Mouse (Mus musculus) hindbrain, embryonic 15.5 days (tissue): ENCODE results near the gene Lbh. TPM values are rescaled to one million over a fixed set of nuclear protein-coding genes. Genes with fewer than 3 reads are reported as not detected.

Experiments
- ATAC-seq: fragments of 200-750 bp; cut with Nextera tagmentation; 2 replicates; pipeline ENCODE4 v1.8.0; 2017; ENCODE audit warnings: low read depth, moderate number of reproducible peaks, moderate TSS enrichment; ENCODE audit not compliant: low FRiP score
- H3K27ac ChIP-seq: fragments of 300-500 bp; sonication (generic); replicated peaks from 2 replicates; pipeline ENCODE4 v1.5.1; 2015; ENCODE audit warnings: mild to moderate bottlenecking, inconsistent platforms
- H3K27me3 ChIP-seq: fragments of 300-500 bp; sonication (generic); 2 replicates; pipeline ENCODE4 v1.6.1; 2015; ENCODE audit warnings: control low read depth, inconsistent platforms
- H3K36me3 ChIP-seq: fragments of 300-500 bp; sonication (generic); 2 replicates; pipeline ENCODE4 v1.6.1; 2015; ENCODE audit warnings: control low read depth, inconsistent platforms
- H3K4me1 ChIP-seq: fragments of 300-500 bp; sonication (generic); replicated peaks from 2 replicates; pipeline ENCODE4 v1.6.1; 2015; ENCODE audit warnings: control low read depth, inconsistent platforms
- H3K4me2 ChIP-seq: fragments of 300-500 bp; sonication (generic); 2 replicates; pipeline ENCODE4 v1.6.1; 2015; ENCODE audit warnings: moderate library complexity, mild to moderate bottlenecking, inconsistent platforms
- H3K4me3 ChIP-seq: fragments of 300-500 bp; sonication (generic); 2 replicates; pipeline ENCODE4 v1.5.1; 2015; ENCODE audit warnings: mild to moderate bottlenecking, inconsistent platforms
- H3K9ac ChIP-seq: fragments of 300-500 bp; sonication (generic); 2 replicates; pipeline ENCODE4 v1.6.1; 2015; ENCODE audit warnings: inconsistent platforms
- H3K9me3 ChIP-seq: fragments of 300-500 bp; sonication (generic); 2 replicates; pipeline ENCODE4 v1.6.1; 2016; ENCODE audit warnings: control low read depth, inconsistent platforms
- WGBS: fragments of 180-500 bp; shearing (Covaris S2); methylation state at CpG from one replicate; pipeline ENCODE4 v1.1.7; 2015; 5-methylcytosine and 5-hydroxymethylcytosine counted together
- polyA plus RNA-seq: library from polyadenylated mRNA; unstranded; fragments of >200 nt; fragmentation: Nextera tagmentation; extraction: Ambion mirVana; gene quantifications from 2 replicates; pipeline ENCODE4 v1.2.1, GENCODE M21; 2015

The Lbh gene
- polyA plus RNA-seq, result 4.2 and 4.3 TPM in 2 replicates

DNA sequence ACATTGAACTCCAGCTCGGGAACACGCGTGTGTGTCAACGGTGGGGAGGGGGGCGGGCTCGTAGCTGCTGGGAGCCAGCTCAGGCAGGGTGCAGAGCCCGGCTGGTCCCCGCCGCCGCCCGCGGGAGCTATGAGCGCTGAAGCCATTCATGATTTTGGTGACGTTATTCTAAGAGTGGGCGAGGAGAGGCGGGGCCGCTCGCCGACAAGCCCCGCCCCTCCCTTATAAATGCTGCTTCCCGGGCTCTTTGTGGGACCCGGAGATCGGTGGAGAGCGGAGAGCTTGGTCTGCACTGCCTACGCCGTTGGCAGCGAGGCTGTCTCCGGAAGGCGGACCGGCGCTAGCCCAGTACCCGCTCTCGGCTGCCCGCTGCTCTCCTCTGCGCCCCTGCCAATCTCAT, at the start of gene Lbh:
Gene Lbh, plus strand, starts transcription at position 253 of the 400 bp plus-strand sequence.
- H3K4me2 ChIP-seq, result peak within 1 kb of the TSS; percentile 82
- peak within 1 kb of the TSS; percentile 95 for H3K9ac ChIP-seq
- peak; percentile 93 for ATAC-seq
- peak within 1 kb of the TSS; percentile 96 for H3K27ac ChIP-seq
- WGBS, result under 1% methylated on average over 35 of the region's 35 CpGs
- H3K4me1 ChIP-seq, result peaks cover 44% of the 10 kb centered on the region
- peak within 1 kb of the TSS; percentile 72 for H3K4me3 ChIP-seq
- peaks cover 10% of the 10 kb centered on the region; the same call in 1 of the 2 replicates for H3K36me3 ChIP-seq
- no peaks in the 10 kb centered on the region for H3K27me3 ChIP-seq
- H3K9me3 ChIP-seq, result no peaks in the 10 kb centered on the region

GRCm38 (mm10) chr17:72878979-72879378, 39.1 kb upstream of the Lbh start:
- WGBS, result 92% methylated on average over 9 of the region's 9 CpGs
- H3K9ac ChIP-seq, result no peak overlapping the region
- H3K4me1 ChIP-seq, result no peaks in the 10 kb centered on the region
- H3K27me3 ChIP-seq, result no peaks in the 10 kb centered on the region
- no peak overlapping the region for H3K27ac ChIP-seq
- no peaks in the 10 kb centered on the region for H3K36me3 ChIP-seq
- no peak for ATAC-seq
- H3K4me2 ChIP-seq, result no peak overlapping the region
- no peak overlapping the region for H3K4me3 ChIP-seq
- no peaks in the 10 kb centered on the region for H3K9me3 ChIP-seq

- Histone ChIP-seq H3K4me1 (no peaks in the 10 kb centered on the region), H3K27ac (no peak overlapping the region), H3K36me3 (no peaks in the 10 kb centered on the region), H3K4me2 (no peak overlapping the region), H3K9ac (no peak overlapping the region), H3K9me3 (no peaks in the 10 kb centered on the region), H3K4me3 (no peak overlapping the region), H3K27me3 (no peaks in the 10 kb centered on the region)
- ATAC-seq, result no peak
- WGBS, result 82% methylated on average over 3 of the region's 3 CpGs
Measured at GRCm38 (mm10) chr17:72880156-72880555, 37.9 kb upstream of the Lbh start.

- H3K4me2 ChIP-seq, result no peak overlapping the region
- 79% methylated on average over 3 of the region's 3 CpGs for WGBS
- no peaks in the 10 kb centered on the region for H3K36me3 ChIP-seq
- no peaks in the 10 kb centered on the region for H3K4me1 ChIP-seq
- ATAC-seq, result no peak
- no peaks in the 10 kb centered on the region for H3K9me3 ChIP-seq
- no peak overlapping the region for H3K9ac ChIP-seq
- H3K27me3 ChIP-seq, result no peaks in the 10 kb centered on the region
- no peak overlapping the region for H3K4me3 ChIP-seq
- H3K27ac ChIP-seq, result no peak overlapping the region
Measured at GRCm38 (mm10) chr17:72881051-72881450, 37.1 kb upstream of the Lbh start.

DNA sequence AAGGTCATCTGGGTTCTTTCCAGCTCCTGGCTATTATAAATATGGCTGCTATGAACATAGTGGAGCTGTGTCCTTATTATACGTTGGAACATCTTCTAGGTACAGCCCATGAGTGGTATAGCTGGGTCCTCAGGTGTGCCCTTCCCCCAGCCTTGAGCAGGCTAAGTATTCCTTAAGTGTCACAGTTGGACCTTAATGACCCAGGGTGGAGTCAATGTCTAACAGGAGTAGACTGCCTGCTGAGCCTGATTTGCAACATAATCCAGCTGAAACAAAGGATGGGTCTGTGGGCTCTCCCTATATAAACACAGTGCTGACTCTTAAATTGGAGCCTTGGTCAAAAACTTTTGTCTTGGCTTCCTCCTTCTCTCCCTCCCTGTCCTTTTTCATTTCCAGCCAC, 36.3 kb upstream of the Lbh start:
- Histone ChIP-seq H3K4me3 (no peak overlapping the region), H3K27me3 (no peaks in the 10 kb centered on the region), H3K27ac (no peak overlapping the region), H3K36me3 (no peaks in the 10 kb centered on the region), H3K9ac (no peak overlapping the region), H3K4me2 (no peak overlapping the region), H3K4me1 (no peaks in the 10 kb centered on the region), H3K9me3 (no peaks in the 10 kb centered on the region)
- ATAC-seq, result no peak
- 46% methylated on average over 1 of the region's 1 CpGs for WGBS

DNA sequence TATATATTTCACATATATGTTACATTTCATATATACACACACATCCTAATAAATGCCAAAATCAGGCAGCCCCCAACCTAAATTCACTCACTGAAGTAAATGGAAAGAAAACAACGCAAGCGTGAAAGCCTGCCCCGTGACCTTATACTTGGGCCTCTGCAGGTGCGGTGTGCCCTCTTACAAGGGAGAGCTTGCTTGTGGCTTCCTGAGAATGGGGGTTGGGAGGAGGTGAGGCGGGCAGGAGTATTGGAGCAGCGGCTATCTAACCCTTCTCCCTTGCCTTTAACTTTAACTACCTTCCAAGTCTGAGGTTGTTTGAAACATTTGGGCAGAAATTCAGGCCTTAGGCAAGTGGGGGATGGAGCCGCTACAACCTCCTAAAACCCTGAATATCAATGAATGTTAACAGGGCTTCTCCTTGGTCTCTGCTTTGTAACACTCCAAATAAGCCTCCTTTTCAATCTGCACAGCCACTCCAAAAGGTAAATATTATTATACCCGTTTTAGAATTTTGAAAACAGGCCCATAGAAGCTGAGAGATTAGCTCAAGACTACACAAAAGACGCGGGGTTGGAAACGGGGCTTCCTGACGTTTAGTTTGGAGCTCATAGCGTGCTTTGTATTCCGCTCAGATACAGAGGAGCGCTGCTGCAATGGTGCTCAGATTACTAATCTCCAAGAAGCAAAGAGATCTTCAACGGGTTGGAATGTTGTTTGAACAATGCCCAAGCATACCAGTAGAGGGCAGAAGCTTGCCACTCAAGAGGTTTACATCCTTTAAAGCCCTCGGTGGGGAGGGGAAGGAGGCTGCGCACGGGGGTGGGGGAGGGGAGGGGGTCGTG, 28.3 kb upstream of the Lbh start:
- H3K36me3 ChIP-seq, result no peaks in the 10 kb centered on the region
- peak; percentile 86 for ATAC-seq
- H3K4me3 ChIP-seq, result no peak overlapping the region
- H3K4me1 ChIP-seq, result peaks cover 11% of the 10 kb centered on the region; the same call in 1 of the 2 replicates
- H3K27ac ChIP-seq, result peak overlapping the region; percentile 15; the same call in 1 of the 2 replicates
- 18% methylated on average over 20 of the region's 20 CpGs for WGBS
- H3K9ac ChIP-seq, result no peak overlapping the region
- no peaks in the 10 kb centered on the region for H3K9me3 ChIP-seq
- peak overlapping the region; percentile 35 for H3K4me2 ChIP-seq
- H3K27me3 ChIP-seq, result no peaks in the 10 kb centered on the region

- no peaks in the 10 kb centered on the region for H3K9me3 ChIP-seq
- no peaks in the 10 kb centered on the region for H3K27me3 ChIP-seq
- peak overlapping the region; percentile 27; the same call in 1 of the 2 replicates for H3K4me2 ChIP-seq
- H3K4me1 ChIP-seq, result peaks cover 11% of the 10 kb centered on the region; the same call in 1 of the 2 replicates
- no peaks in the 10 kb centered on the region for H3K36me3 ChIP-seq
- no peak overlapping the region for H3K4me3 ChIP-seq
- WGBS, result 53% methylated on average over 8 of the region's 8 CpGs
- H3K9ac ChIP-seq, result no peak overlapping the region
- ATAC-seq, result peak; percentile 60
- H3K27ac ChIP-seq, result no peak overlapping the region; the same call in 1 of the 2 replicates
Measured at GRCm38 (mm10) chr17:72890398-72890898, 27.7 kb upstream of the Lbh start.

- ATAC-seq, result no peak
- 91% methylated on average over 6 of the region's 6 CpGs for WGBS
- H3K9ac ChIP-seq, result no peak overlapping the region
- H3K4me3 ChIP-seq, result no peak overlapping the region
- H3K4me1 ChIP-seq, result peaks cover 11% of the 10 kb centered on the region; the same call in 1 of the 2 replicates
- H3K36me3 ChIP-seq, result no peaks in the 10 kb centered on the region
- no peak overlapping the region for H3K27ac ChIP-seq
- H3K4me2 ChIP-seq, result no peak overlapping the region
- no peaks in the 10 kb centered on the region for H3K27me3 ChIP-seq
- H3K9me3 ChIP-seq, result no peaks in the 10 kb centered on the region
Measured at GRCm38 (mm10) chr17:72891556-72891955, 26.5 kb upstream of the Lbh start.

- Histone ChIP-seq H3K4me1 (peaks cover 3% of the 10 kb centered on the region; the same call in 1 of the 2 replicates), H3K36me3 (no peaks in the 10 kb centered on the region), H3K9ac (no peak overlapping the region), H3K9me3 (no peaks in the 10 kb centered on the region), H3K27me3 (no peaks in the 10 kb centered on the region), H3K27ac (no peak overlapping the region), H3K4me3 (no peak overlapping the region), H3K4me2 (no peak overlapping the region)
- no peak for ATAC-seq
- WGBS, result 91% methylated on average over 3 of the region's 3 CpGs
Measured at GRCm38 (mm10) chr17:72895506-72895905, 22.6 kb upstream of the Lbh start.

GRCm38 (mm10) chr17:72897076-72897475, 21.0 kb upstream of the Lbh start:
- Histone ChIP-seq H3K4me3 (no peak overlapping the region), H3K36me3 (no peaks in the 10 kb centered on the region), H3K27me3 (no peaks in the 10 kb centered on the region), H3K4me2 (no peak overlapping the region), H3K27ac (no peak overlapping the region), H3K9me3 (no peaks in the 10 kb centered on the region), H3K9ac (no peak overlapping the region), H3K4me1 (no peaks in the 10 kb centered on the region)
- WGBS, result 90% methylated on average over 7 of the region's 7 CpGs
- ATAC-seq, result no peak

GRCm38 (mm10) chr17:72897961-72898360, 20.1 kb upstream of the Lbh start:
- Histone ChIP-seq H3K4me3 (no peak overlapping the region), H3K9ac (no peak overlapping the region), H3K27ac (no peak overlapping the region), H3K9me3 (no peaks in the 10 kb centered on the region), H3K27me3 (no peaks in the 10 kb centered on the region), H3K4me1 (no peaks in the 10 kb centered on the region), H3K36me3 (no peaks in the 10 kb centered on the region), H3K4me2 (no peak overlapping the region)
- ATAC-seq, result no peak
- 93% methylated on average over 5 of the region's 5 CpGs for WGBS

GRCm38 (mm10) chr17:72898775-72899174, 19.3 kb upstream of the Lbh start:
- Histone ChIP-seq H3K4me3 (no peak overlapping the region), H3K36me3 (no peaks in the 10 kb centered on the region), H3K4me1 (no peaks in the 10 kb centered on the region), H3K27me3 (no peaks in the 10 kb centered on the region), H3K4me2 (no peak overlapping the region), H3K9ac (no peak overlapping the region), H3K9me3 (no peaks in the 10 kb centered on the region), H3K27ac (no peak overlapping the region)
- no peak for ATAC-seq
- 59% methylated on average over 3 of the region's 3 CpGs for WGBS
